Mouse (Mus musculus) C2C12 (cell line): ENCODE measurements around the gene Pafah1b2.

Experiments
- CEBPB ChIP-seq: IDR thresholded peaks from one replicate; pipeline ENCODE4 v1.6.1; 2011; ENCODE audit warnings: low read depth, mild to moderate bottlenecking, control low read depth, moderate library complexity
- CTCF ChIP-seq: IDR thresholded peaks from one replicate; pipeline ENCODE4 v1.5.1; 2011; ENCODE audit not compliant: control insufficient read depth, insufficient read depth, insufficient read length
- FOSL1 ChIP-seq: IDR thresholded peaks from one replicate; pipeline ENCODE4 v1.8.0; 2011; ENCODE audit warnings: mild to moderate bottlenecking, low read length; ENCODE audit not compliant: poor library complexity, insufficient read depth, severe bottlenecking
- MAX ChIP-seq: IDR thresholded peaks from one replicate; pipeline ENCODE4 v1.6.1; 2011; ENCODE audit warnings: mild to moderate bottlenecking, control low read depth
- MYOD1 ChIP-seq: IDR thresholded peaks from one replicate; pipeline ENCODE4 v1.6.1; 2011; ENCODE audit warnings: low read depth; ENCODE audit not compliant: control insufficient read depth, insufficient read length
- MYOG ChIP-seq: IDR thresholded peaks from one replicate; pipeline ENCODE4 v1.6.1; 2011; ENCODE audit not compliant: control insufficient read depth, insufficient read length; ENCODE audit errors: extremely low read depth
- USF1 ChIP-seq: IDR thresholded peaks from one replicate; pipeline ENCODE4 v1.6.1; 2011; ENCODE audit warnings: low read depth, mild to moderate bottlenecking, control low read depth, moderate library complexity

DNA sequence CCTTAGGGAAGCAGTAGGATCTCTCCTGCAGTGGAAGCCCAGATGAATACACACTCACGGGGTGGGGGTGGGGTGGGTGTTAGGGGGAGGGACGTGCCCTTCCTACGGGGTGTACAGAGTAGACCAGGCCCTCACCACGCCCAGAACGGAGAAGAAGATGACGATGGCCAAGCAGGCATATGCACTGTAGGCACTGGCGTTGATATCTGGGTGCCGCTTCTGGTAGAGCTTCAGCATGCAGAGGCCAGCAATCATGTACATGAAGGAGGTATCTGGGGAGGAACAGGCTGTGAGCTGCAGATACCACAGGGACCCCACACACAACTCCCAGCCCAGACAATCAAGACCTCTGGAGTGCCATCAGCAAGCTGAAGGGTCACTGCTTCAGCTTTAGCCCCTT is 69.6 kb downstream of the Pafah1b2 start:
- TF ChIP-seq CTCF (no peak), MYOD1 (no peak), USF1 (no peak), MAX (no peak), MYOG (no peak), CEBPB (no peak), FOSL1 (no peak)
